Mouse (Mus musculus) layer of hippocampus, postnatal 10 days (tissue): ENCODE results near the gene Lce1k. TPM values are rescaled to one million over a fixed set of nuclear protein-coding genes. Genes with fewer than 3 reads are reported as not detected.
"Not testable (repeated sequence)": the region's sequence is repeated elsewhere in the genome, so short reads cannot be mapped to it uniquely, and the experiment has no call there.

Source experiments
- DNase-seq, 2 experiments: peaks; one replicate each; pipeline ENCODE4 v3.0.0; 2021; ENCODE audit warnings: low spot score in 2 of 2
- long read RNA-seq: library from polyadenylated mRNA; stranded (forward); transcript quantifications from one replicate; pipeline ENCODE4 v2.0.0, GENCODE M21; 2023
- total RNA-seq, 2 experiments: library from RNA; stranded (reverse); gene quantifications; 2 replicates each; pipeline ENCODE4 v1.2.3; 2021

Gene Lce1k
- total RNA-seq = not detected
- long read RNA-seq = 0 reads

- DNase-seq = no peak
Measured at GRCm38 (mm10) chr3:92807791-92808190, at the start of gene Lce1k. Lce1k (minus strand) TSS chr3:92807891.

- no peak for DNase-seq
Measured at GRCm38 (mm10) chr3:92851186-92851585, 43.5 kb upstream of the Lce1k start, which contains the start of gene Lce1l. Lce1l (minus strand) TSS chr3:92851286.

GRCm38 (mm10) chr3:92827108-92827507, 19.4 kb upstream of the Lce1k start, which contains the start of gene Kprp:
Kprp (minus strand) TSS chr3:92827247.
- DNase-seq = no peak

- peak in 1 of 2 experiments; percentile 11 for DNase-seq
Measured at GRCm38 (mm10) chr3:92825808-92826207, 18.1 kb upstream of the Lce1k start.

- DNase-seq = not testable (repeated sequence)
Measured at GRCm38 (mm10) chr3:92816036-92816435, 8.3 kb upstream of the Lce1k start.

- no peak for DNase-seq
Measured at GRCm38 (mm10) chr3:92815581-92815980, 7.9 kb upstream of the Lce1k start.

- no peak for DNase-seq
Measured at GRCm38 (mm10) chr3:92790414-92790813, 17.3 kb downstream of the Lce1k start, which contains the start of gene Lce1j. Lce1j (minus strand) TSS chr3:92790514.

GRCm38 (mm10) chr3:92778799-92779198, 28.9 kb downstream of the Lce1k start, which contains the start of gene Lce1i:
Lce1i (minus strand) TSS chr3:92778899.
- no peak for DNase-seq

- DNase-seq = no peak
Measured at GRCm38 (mm10) chr3:92771573-92771972, 36.1 kb downstream of the Lce1k start.

GRCm38 (mm10) chr3:92764965-92765364, 42.7 kb downstream of the Lce1k start, which contains the start of gene Lce1h:
Lce1h (minus strand) TSS chr3:92765065.
- no peak for DNase-seq

Other genes starting within 250 kb of the Lce1k start
- not detected for gene Ivl, start 234.2 kb downstream of the Lce1k start, total RNA-seq
- not detected for gene Smcp, start 218.9 kb downstream of the Lce1k start, total RNA-seq
- gene 2210017I01Rik, start 200.4 kb downstream of the Lce1k start, total RNA-seq = not detected
- gene Lce6a, start 186.2 kb downstream of the Lce1k start, total RNA-seq = not detected
- gene Lce1a1, start 159.6 kb downstream of the Lce1k start, total RNA-seq = not detected
- gene Lce1b, start 151.0 kb downstream of the Lce1k start, total RNA-seq = not detected
- gene Lce1a2, start 137.6 kb downstream of the Lce1k start, total RNA-seq = not detected
- not detected for gene Lce1c, start 128.6 kb downstream of the Lce1k start, total RNA-seq
- gene Lce1d, start 120.7 kb downstream of the Lce1k start, total RNA-seq = not detected
- not detected for gene Lce1e, start 98.8 kb downstream of the Lce1k start, total RNA-seq
- not detected for gene Lce1f, start 87.5 kb downstream of the Lce1k start, total RNA-seq
- gene Gm38119, start 68.8 kb downstream of the Lce1k start, total RNA-seq = not detected
- gene Lce1g, start 55.6 kb downstream of the Lce1k start, total RNA-seq = not detected
- gene Lce1h, start 42.8 kb downstream of the Lce1k start, total RNA-seq = not detected
- gene Lce1i, start 29.0 kb downstream of the Lce1k start, total RNA-seq = not detected
- gene Lce1j, start 17.4 kb downstream of the Lce1k start, total RNA-seq = not detected
- not detected for gene Kprp, start 19.4 kb upstream of the Lce1k start, total RNA-seq
- not detected for gene Lce1l, start 43.4 kb upstream of the Lce1k start, total RNA-seq
- not detected for gene 2310050C09Rik, start 62.3 kb upstream of the Lce1k start, total RNA-seq
- gene Lce3a, start 118.3 kb upstream of the Lce1k start, total RNA-seq = not detected
- gene Lce3b, start 125.1 kb upstream of the Lce1k start, total RNA-seq = not detected
- gene Lce3c, start 136.6 kb upstream of the Lce1k start, total RNA-seq = not detected
- not detected for gene Lce3d, start 149.5 kb upstream of the Lce1k start, total RNA-seq
- gene Lce3e, start 159.2 kb upstream of the Lce1k start, total RNA-seq = not detected
- not detected for gene Lce3f, start 184.3 kb upstream of the Lce1k start, total RNA-seq
- not detected for gene Crct1, start 207.8 kb upstream of the Lce1k start, total RNA-seq
- gene Lce1m, start 211.2 kb upstream of the Lce1k start, total RNA-seq = not detected